Mouse (Mus musculus): ENCODE results near the gene Muc3.
"Not testable (repeated sequence)": the region's sequence is repeated elsewhere in the genome, so short reads cannot be mapped to it uniquely, and the experiment has no call there.

Gene Muc3

DNA sequence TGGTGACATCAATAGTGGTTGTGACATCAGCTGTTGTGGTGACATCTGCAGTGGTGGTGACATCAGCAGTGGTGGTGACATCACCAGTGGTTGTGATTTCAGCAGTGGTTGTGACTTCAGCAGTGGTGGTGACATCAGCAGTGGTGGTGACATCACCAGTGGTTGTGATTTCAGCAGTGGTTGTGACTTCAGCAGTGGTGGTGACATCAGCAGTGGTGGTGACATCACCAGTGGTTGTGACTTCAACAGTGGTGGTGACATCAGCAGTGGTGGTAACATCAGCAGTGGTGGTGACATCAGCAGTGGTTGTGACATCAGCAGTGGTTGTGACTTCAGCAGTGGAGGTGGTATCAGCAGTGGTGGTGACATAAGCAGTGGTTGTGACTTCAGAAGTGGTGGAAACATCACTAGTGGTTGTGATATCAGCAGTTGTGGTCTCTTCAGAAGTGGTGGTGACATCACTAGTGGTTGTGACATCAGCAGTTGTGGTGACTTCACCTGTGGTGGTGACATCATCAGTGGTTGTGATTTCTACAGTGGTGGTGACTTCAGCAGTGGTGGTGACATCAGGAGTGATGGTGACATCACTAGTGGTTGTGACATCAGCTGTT is at the start of gene Muc3:
Gene Muc3 (minus strand): TSS at position 51 of the 611 bp plus-strand sequence.
- not testable (repeated sequence) for DNase-seq (ENCODE audit: low spot score)

GRCm38 (mm10) chr5:137194488-137195120 is 45.5 kb upstream of the Muc3 start:
- no peak for DNase-seq (ENCODE audit: low spot score)

- DNase-seq (ENCODE audit: low spot score) = no peak
These were observed 44.3 kb upstream of the Muc3 start for GRCm38 (mm10) chr5:137193279-137193952.

DNA sequence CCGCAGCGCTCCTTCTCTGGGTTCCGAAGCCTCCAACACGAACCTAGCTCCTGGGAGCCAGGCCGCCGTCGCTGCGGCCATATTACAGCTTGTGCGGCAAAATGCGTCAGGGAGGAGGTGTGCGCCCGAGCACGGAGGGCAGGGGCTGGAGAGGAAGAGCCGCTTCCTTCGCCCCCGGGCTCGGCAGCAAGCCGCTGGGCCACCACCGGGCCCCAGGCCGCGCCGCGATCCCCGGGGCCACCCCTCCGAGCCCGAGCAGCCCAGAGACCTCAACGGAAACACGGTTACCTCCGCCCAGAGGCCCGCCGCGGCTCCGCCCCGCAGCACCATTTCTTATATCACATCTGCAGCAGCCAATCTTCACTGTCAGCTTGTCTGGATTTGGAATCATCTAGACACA is 40.2 kb upstream of the Muc3 start:
- DNase-seq (ENCODE audit: low spot score) = no peak

DNA sequence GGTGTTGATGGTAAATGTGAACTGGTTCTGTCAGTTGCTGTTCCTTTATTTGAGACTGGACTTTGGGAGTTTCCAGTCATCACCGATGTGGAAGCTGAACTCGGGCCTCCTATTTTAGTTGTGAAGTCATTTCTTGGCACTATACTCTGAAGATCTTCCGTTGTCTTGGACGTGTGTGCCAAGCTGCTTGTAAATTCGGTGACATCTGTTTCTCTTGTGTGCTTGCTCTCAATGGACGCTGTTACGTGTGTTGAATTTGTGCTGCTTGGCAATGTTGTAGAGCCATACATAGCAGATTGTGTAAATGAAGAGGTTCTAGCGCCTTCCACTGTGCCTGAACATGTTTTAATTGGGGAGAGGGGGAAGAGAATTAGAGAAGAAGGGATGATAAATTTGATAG is 36.2 kb upstream of the Muc3 start:
- no peak for DNase-seq (ENCODE audit: low spot score)

- DNase-seq (ENCODE audit: low spot score) = no peak
These were observed 30.7 kb upstream of the Muc3 start for GRCm38 (mm10) chr5:137179646-137180374.

DNA sequence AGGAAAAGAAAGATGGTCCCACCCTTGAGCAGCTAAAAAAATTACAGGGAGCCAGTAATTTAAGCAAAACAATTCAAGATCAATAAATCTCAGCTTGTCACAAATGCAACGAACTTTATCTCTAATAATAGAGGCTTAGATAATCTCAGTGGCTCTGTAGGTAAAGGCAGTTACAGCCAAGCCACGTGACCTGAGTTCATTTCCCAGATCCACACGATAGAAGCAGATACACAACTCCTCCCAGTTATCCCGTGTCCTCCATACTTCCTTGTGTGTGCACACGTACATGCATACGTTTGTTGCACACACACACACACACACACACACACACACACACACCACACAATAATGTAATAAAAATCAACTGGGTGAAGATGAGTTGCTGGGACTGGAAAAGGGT is 24.8 kb upstream of the Muc3 start:
- DNase-seq (ENCODE audit: low spot score) = no peak

GRCm38 (mm10) chr5:137172591-137172990 is 23.5 kb upstream of the Muc3 start:
- no peak for DNase-seq (ENCODE audit: low spot score)

- no peak for DNase-seq (ENCODE audit: low spot score)
These were observed 22.4 kb upstream of the Muc3 start for GRCm38 (mm10) chr5:137171478-137171877.

DNA sequence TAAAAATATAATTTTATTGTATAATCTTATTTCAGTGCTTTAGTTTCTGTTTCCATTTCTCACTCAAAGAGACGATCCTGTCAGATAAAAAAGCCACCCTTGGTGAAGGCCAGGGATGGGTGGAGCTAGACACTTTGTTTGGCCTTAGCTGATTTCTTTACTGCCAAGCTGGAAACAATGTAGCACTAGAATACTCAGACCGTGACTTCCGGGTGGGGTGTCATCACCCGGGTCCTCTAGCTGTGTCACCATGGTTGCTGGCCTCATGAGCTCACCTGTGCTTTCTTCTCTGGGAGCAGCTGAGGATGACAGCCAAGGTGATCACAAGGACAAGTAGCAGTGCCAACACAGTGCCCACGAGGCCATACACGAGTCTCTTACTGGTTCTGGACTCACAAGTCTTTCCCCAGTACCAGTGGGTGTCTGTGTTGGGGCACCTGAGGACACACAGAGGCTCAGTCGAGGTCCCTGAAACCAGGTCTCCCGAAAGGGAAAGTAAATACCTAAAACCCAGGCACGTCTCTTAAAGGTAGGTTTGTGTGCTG is 21.8 kb upstream of the Muc3 start:
- no peak for DNase-seq (ENCODE audit: low spot score)

- DNase-seq (ENCODE audit: low spot score) = no peak
These were observed 18.4 kb upstream of the Muc3 start for GRCm38 (mm10) chr5:137167539-137167938.

GRCm38 (mm10) chr5:137166012-137166411 is 16.9 kb upstream of the Muc3 start:
- no peak for DNase-seq (ENCODE audit: low spot score)

GRCm38 (mm10) chr5:137161853-137162252 is 12.7 kb upstream of the Muc3 start:
- DNase-seq (ENCODE audit: low spot score) = no peak

DNA sequence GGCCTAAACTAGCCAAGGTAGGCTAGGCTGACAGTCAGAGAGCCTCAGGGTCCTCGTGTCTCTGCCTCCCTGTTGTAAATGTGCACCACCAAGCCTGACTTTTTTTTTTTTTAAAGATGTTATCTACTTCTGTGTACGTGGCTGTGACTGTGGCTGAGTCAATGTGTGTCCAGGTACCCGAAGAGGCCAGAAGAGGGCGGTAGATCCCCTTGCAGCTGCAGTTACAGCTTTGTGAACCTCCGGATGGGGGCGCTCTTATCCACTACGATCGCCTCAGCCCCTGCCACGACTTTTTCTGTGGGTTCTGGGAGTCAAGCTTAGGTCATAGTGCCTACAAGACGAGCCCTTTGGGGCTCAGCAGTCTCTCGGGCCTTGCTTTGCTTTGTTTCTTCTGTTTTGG is 10.3 kb upstream of the Muc3 start:
- DNase-seq (ENCODE audit: low spot score) = peak; percentile 15

GRCm38 (mm10) chr5:137153289-137153688 is 4.2 kb upstream of the Muc3 start:
- no peak for DNase-seq (ENCODE audit: low spot score)

- DNase-seq (ENCODE audit: low spot score) = no peak
These were observed 3.5 kb upstream of the Muc3 start for GRCm38 (mm10) chr5:137152623-137153022.

DNA sequence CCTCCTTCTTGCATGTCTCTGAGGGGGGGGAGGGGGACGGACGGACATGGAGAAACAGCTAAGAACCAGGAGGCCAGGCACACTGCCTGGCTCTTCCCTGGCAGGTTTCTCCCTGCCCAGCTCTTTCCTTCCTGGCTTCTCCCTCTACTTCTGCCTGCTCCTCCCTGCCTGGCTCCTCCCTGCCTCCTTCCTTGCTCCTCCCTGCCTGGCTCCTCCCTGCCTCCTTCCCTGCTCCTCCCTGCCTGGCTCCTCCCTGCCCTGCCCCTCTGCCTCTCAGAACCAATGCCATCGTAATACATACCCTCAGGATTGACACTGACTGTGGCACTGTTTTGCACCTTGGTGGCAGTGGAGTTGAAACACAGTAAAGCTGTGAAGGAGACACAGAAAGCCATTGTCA is 8.3 kb downstream of the Muc3 start:
- no peak for DNase-seq (ENCODE audit: low spot score)

DNA sequence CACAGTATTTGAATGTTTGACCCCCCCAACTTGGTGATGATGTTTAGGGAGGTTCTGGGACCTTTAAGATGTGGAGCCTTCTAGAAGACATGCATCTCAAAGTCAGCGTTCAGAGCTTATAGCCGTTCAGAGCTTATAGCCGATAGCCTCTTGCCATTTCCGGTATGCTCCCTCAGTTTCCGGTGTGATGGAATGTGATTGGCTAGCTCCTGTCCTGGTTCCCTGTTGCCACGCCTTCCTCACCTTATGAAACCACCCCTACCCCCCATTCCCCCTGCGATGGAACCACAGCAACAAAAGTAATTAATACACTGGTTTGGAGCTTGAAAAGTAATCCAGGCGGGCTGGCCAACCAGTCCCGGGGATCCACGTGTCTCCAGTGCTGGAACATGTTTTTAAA is 10.1 kb downstream of the Muc3 start:
- no peak for DNase-seq (ENCODE audit: low spot score)

DNA sequence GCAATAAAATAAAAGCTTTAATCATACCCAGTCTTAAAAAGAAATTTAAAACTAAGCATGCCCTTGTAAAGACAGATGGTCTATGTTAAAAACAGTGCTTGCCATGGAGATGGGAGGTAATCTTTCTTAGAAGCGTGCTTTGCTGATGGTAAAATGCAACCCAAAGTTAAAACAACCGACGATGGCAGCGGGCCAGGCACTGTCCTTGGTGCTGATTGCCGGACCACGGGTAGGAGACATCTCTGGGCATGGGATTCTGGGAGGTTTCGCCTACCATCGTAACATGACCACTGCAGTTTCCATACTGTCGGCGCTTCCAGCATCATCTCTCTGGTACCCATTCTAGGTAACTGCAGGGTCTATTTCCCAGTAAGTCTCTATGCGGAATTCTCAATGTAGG is 14.2 kb downstream of the Muc3 start:
- peak; percentile 49 for DNase-seq (ENCODE audit: low spot score)

GRCm38 (mm10) chr5:137131490-137131889 is 17.6 kb downstream of the Muc3 start:
- peak; percentile 55 for DNase-seq (ENCODE audit: low spot score)

DNA sequence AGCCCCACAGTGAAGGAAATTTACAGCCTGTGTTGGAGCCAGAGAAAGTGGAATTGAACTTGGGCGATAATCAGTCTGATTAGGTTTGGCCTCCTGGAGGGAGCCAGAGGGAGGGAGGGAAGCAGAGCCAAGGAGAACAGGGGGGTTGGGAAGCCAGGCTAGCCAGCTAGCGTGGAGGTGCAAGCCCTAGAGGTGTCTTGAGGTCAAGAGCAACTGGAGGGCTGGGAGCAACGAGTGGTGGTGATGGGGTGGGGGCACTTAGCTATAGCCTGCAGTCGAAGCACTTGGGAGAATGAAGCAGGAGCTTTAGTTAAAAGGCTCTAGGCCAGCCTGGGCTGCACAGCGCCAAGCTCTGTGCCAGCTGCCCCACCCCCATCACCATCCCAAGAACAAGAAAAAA is 19.8 kb downstream of the Muc3 start:
- no peak for DNase-seq (ENCODE audit: low spot score)

DNA sequence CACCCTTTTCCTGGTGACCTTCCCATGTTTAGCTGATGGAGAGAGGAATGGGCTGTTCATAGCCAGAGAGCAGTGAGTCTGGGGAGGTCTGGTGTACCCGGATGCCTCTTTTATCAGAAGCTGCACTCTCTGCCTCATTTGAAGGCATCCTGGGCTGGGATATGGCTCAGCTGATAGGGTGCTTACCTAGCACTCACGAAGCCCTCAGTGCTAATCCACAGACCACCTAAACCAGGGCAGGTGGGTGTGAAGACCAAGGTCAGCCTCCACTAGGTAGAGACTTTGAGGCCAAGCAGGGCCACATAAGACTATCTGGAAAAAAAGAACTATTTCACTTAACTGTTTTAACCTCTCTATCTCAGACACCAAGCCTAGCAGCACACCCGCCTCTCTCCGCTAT is 25.6 kb downstream of the Muc3 start:
- no peak for DNase-seq (ENCODE audit: low spot score)

Data from ovary, postnatal 14 days (tissue).